Mouse (Mus musculus) lung, embryonic 16.5 days (tissue): Measurements from ENCODE around the gene Gata2. TPM values are rescaled to one million over a fixed set of nuclear protein-coding genes. Genes with fewer than 3 reads are reported as not detected.

ENCODE experiments used
- ATAC-seq: fragments of 200-750 bp; cut with Nextera tagmentation; 2 replicates; pipeline ENCODE4 v1.8.0; 2017; ENCODE audit warnings: low read depth, mild to moderate bottlenecking, moderate library complexity
- H3K27ac ChIP-seq: fragments of 300-500 bp; sonication (generic); 2 replicates; pipeline ENCODE4 v1.5.1; 2014; ENCODE audit warnings: mild to moderate bottlenecking, control low read depth, low read length
- H3K27me3 ChIP-seq: fragments of 300-500 bp; sonication (generic); 2 replicates; pipeline ENCODE4 v1.6.1; 2014; ENCODE audit warnings: low read depth, low read length, mixed read lengths; ENCODE audit not compliant: control insufficient read depth, insufficient read depth
- H3K36me3 ChIP-seq: fragments of 300-500 bp; sonication (generic); 2 replicates; pipeline ENCODE4 v1.6.1; 2014; ENCODE audit warnings: low read length; ENCODE audit not compliant: control insufficient read depth, insufficient read depth
- H3K4me1 ChIP-seq: fragments of 300-500 bp; sonication (generic); replicated peaks from 2 replicates; pipeline ENCODE4 v1.6.1; 2014; ENCODE audit warnings: low read length, mixed read lengths; ENCODE audit not compliant: control insufficient read depth, insufficient read depth
- H3K4me2 ChIP-seq: fragments of 300-500 bp; sonication (generic); 2 replicates; pipeline ENCODE4 v1.6.1; 2014; ENCODE audit warnings: low read depth, low read length, control low read depth
- H3K4me3 ChIP-seq: fragments of 300-500 bp; sonication (generic); 2 replicates; pipeline ENCODE4 v1.5.1; 2014; ENCODE audit warnings: mild to moderate bottlenecking, low read length, control low read depth
- H3K9ac ChIP-seq: fragments of 300-500 bp; sonication (generic); 2 replicates; pipeline ENCODE4 v1.6.1; 2014; ENCODE audit warnings: low read length, control low read depth
- H3K9me3 ChIP-seq: fragments of 300-500 bp; sonication (generic); 2 replicates; pipeline ENCODE4 v1.6.1; 2016; ENCODE audit warnings: low read length; ENCODE audit not compliant: control insufficient read depth
- WGBS: fragments of 180-500 bp; shearing (Covaris S2); extraction: QIAGEN DNeasy Blood & Tissue Kit; methylation state at CpG from one replicate; pipeline ENCODE4 v1.1.7; 2014; 5-methylcytosine and 5-hydroxymethylcytosine counted together
- polyA plus RNA-seq: library from polyadenylated mRNA; unstranded; fragments of >200 nt; fragmentation: Nextera tagmentation; extraction: Ambion mirVana; gene quantifications from 2 replicates; pipeline ENCODE4 v1.2.1, GENCODE M21; 2015

The Gata2 gene
- polyA plus RNA-seq, 1 experiment from 2014 or later = 23.6 TPM

DNA sequence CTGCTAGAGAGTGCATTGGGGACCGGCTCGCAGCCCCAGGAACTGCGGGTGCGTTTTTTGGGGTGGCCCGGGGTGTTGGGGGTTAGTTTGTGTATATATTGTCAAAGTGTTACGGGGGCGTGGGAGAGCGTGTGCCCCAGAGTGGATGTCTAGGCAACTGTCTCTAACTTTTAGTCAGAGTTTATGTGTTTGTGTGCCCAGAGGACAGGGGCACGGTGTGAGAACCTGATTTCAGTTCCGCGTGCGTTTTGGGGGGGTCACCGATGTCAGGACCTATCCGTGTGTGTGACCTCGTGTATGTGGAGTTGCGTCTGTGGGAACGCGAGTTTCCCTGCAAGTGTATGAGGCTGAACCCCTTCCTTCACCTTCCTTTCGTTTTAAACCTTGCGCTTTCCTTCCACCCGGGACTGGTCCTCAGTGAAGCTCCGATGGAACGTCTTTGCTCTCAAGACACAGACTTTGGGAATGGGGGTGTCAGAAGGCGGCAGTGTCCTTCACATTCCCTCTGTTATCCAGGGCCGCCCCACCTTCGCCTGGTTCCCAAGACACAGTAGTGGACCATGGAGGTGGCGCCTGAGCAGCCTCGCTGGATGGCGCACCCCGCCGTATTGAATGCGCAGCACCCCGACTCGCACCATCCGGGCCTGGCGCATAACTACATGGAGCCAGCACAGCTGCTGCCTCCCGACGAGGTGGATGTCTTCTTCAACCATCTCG, 5.5 kb downstream of the Gata2 start:
- Histone ChIP-seq H3K27me3 (peaks cover 96% of the 10 kb centered on the region), H3K4me1 (peaks cover 32% of the 10 kb centered on the region), H3K36me3 (no peaks in the 10 kb centered on the region), H3K9me3 (no peaks in the 10 kb centered on the region), H3K27ac (no peak overlapping the region; the same call in 1 of the 2 replicates), H3K4me2 (peak overlapping the region; percentile 83), H3K9ac (peak overlapping the region; percentile 64), H3K4me3 (peak overlapping the region; percentile 56)
- under 1% methylated on average over 39 of the region's 39 CpGs for WGBS
- ATAC-seq = no peak

DNA sequence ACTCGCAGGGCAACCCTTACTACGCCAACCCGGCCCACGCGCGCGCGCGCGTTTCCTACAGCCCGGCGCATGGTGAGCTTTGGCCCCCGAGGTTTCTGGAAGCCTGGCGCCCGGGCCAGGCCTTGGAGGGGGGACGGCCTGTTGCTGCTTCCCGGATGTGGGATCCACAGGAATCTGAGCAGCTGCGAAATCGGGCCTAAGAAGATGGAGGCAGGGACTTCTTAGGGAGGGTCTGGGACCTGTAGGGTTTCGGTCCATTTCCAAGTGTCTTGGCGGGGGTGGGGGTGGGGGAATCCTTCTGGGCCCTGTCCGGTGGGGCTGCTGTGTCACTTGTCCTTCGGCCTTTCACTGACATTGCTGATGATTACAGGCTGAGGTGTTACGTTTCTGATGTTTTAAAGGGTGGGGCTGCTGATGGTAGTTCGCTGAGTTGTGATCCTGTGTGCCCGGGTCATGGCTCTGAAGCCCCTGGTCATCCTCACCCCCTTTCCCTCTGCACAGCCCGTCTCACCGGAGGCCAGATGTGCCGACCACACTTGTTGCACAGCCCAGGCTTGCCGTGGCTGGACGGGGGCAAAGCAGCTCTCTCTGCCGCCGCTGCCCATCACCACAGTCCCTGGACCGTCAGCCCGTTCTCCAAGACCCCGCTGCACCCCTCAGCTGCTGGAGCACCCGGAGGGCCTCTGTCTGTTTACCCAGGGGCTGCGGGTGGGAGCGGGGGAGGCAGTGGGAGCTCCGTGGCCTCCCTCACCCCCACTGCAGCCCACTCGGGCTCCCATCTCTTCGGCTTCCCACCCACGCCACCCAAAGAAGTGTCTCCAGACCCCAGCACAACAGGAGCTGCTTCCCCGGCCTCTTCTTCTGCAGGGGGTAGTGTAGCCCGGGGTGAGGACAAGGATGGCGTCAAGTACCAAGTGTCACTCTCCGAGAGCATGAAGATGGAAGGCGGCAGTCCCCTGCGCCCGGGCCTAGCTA, 6.3 kb downstream of the Gata2 start:
- 7% methylated on average over 50 of the region's 50 CpGs for WGBS
- H3K27ac ChIP-seq = no peak overlapping the region; the same call in 1 of the 2 replicates
- H3K4me2 ChIP-seq = peak overlapping the region; percentile 83
- H3K4me3 ChIP-seq = peak overlapping the region; percentile 56
- no peaks in the 10 kb centered on the region for H3K9me3 ChIP-seq
- H3K9ac ChIP-seq = peak overlapping the region; percentile 64
- no peaks in the 10 kb centered on the region for H3K36me3 ChIP-seq
- peaks cover 31% of the 10 kb centered on the region for H3K4me1 ChIP-seq
- ATAC-seq = no peak
- peaks cover 96% of the 10 kb centered on the region for H3K27me3 ChIP-seq

DNA sequence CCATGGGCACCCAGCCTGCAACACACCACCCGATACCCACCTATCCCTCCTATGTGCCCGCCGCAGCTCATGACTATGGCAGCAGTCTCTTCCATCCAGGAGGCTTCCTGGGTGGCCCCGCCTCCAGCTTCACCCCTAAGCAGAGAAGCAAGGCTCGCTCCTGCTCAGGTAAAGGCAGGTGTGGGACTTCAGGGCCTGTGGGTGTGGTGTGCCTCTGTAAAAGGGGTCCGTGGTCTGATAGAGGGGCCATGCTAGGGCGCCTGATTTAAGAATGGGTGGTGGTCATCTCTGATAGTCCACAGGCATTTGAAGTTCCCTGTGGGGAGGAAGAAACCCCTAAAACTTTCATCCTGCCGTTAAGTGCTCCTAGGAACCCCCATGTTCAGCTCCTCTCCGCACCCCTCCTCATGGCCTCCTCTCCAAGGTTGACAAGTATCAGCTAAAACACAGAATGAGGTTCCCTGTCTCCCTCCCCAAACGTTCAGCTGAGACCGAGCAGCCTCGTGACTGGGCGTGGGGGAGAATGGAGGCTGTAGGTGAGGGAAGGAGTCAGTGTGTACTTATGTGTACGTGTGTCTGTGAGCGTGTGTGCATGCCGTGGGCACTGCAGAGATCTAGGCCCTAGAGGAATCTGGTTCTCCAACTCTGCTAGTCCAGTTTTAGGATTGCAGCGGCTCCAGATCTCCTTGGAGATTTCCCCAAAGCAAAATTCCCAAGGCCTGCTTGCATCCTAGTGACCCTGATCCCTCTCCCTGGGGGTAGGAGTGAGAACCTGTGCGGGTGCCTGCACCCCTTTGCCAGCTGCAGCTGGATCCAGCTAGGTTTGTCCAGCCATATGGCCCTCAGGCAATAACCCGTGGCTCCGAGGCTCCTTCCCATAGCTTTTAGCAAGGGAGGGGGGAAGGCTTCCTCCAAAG, 7.3 kb downstream of the Gata2 start:
- peaks cover 92% of the 10 kb centered on the region for H3K27me3 ChIP-seq
- WGBS = 29% methylated on average over 20 of the region's 20 CpGs
- no peaks in the 10 kb centered on the region for H3K36me3 ChIP-seq
- no peak overlapping the region for H3K9ac ChIP-seq
- no peak overlapping the region for H3K27ac ChIP-seq
- no peaks in the 10 kb centered on the region for H3K9me3 ChIP-seq
- peaks cover 31% of the 10 kb centered on the region for H3K4me1 ChIP-seq
- ATAC-seq = no peak
- H3K4me3 ChIP-seq = peak overlapping the region; percentile 56
- peak overlapping the region; percentile 83 for H3K4me2 ChIP-seq

DNA sequence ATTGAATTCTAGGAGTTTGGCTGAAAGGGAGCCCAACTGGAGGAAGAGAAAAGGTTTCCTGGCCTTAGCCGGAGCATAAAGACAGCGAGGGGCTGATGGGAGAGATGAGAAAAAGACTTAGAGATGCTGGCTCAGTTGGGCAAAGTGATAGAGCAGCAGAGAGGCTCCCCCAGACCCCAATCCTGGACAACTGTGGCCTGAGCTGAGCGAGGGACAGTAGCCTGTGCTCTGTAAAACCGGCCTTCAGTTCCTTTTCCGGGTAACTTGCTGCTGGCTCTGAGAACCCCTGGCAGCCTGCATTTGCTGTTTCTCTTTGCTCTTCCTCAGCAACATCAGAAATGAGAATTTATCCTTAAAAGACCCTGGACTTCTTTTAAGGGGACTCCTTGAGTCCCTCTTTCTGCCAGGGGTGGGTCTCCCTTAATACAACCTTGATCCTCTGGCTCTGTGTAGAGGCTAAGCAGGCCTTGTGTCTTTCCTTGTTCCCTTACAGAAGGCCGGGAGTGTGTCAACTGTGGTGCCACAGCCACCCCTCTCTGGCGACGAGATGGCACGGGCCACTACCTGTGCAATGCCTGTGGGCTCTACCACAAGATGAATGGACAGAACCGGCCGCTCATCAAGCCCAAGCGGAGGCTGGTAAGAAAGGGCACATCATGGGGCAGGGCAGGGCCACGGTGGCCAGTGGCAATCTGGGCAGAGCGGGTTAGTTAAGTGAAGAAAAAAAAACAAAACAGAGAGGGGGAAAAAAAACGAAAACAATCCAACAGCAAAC, 8.4 kb downstream of the Gata2 start:
- ATAC-seq = no peak
- H3K27ac ChIP-seq = peak overlapping the region; percentile 66
- peak overlapping the region; percentile 35 for H3K4me2 ChIP-seq
- 29% methylated on average over 15 of the region's 15 CpGs for WGBS
- H3K9ac ChIP-seq = 0 out of 2 replicates have a peak overlapping the region, but pooled peaks have one; percentile 5
- H3K9me3 ChIP-seq = no peaks in the 10 kb centered on the region
- peaks cover 88% of the 10 kb centered on the region for H3K27me3 ChIP-seq
- H3K4me3 ChIP-seq = peak overlapping the region; percentile 2; the same call in 1 of the 2 replicates
- no peaks in the 10 kb centered on the region for H3K36me3 ChIP-seq
- H3K4me1 ChIP-seq = peaks cover 24% of the 10 kb centered on the region

DNA sequence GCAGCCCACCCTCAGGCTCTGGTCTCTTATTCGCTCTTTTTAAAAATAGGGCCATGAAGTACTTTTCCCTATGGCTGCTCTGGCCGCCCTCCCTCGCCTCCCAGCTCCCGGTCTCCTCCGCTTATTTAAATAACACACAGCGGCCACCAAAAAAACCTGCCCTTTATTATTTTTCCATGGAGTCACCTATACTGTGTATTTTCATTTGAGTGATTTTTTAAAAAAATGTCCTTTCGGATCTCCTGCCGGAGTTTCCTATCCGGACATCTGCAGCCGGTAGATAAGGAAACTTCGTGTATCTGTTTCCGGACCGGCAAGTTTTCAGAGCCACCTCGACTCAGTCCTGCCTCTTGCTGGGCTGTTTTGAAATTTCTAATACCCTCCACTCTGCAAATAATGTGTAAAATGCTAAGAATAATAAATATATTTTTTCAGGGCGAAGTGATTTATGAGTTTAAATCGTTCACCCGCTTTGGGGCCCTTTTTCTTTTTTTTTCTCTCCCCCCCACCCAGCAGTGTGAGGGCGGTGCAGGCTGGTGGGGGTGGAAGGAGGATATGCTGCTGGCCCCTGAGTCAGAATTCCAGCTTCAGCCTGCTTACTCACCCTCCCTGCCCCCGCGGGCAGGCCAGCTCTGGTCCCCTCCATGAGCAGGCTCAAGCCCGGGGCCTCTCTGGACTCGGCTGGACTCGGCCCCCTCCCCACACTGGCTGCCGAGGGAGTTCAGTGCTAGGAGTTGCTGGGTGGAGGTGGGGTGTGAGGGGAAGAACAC, 9.4 kb downstream of the Gata2 start:
- Histone ChIP-seq H3K4me2 (peak overlapping the region; percentile 35), H3K9me3 (no peaks in the 10 kb centered on the region), H3K4me3 (peak overlapping the region; percentile 14; the same call in 1 of the 2 replicates), H3K36me3 (no peaks in the 10 kb centered on the region), H3K4me1 (peaks cover 15% of the 10 kb centered on the region), H3K9ac (no peak overlapping the region), H3K27me3 (peaks cover 81% of the 10 kb centered on the region), H3K27ac (peak overlapping the region; percentile 66)
- WGBS = 3% methylated on average over 24 of the region's 24 CpGs
- peak; percentile 56 for ATAC-seq

GRCm38 (mm10) chr6:88203791-88204405, 10.2 kb downstream of the Gata2 start:
- no peak overlapping the region for H3K4me3 ChIP-seq
- H3K4me1 ChIP-seq = peaks cover 10% of the 10 kb centered on the region; the same call in 1 of the 2 replicates
- H3K36me3 ChIP-seq = no peaks in the 10 kb centered on the region
- 18% methylated on average over 10 of the region's 10 CpGs for WGBS
- peaks cover 73% of the 10 kb centered on the region for H3K27me3 ChIP-seq
- no peak overlapping the region for H3K9ac ChIP-seq
- no peaks in the 10 kb centered on the region for H3K9me3 ChIP-seq
- peak overlapping the region; percentile 8; the same call in 1 of the 2 replicates for H3K4me2 ChIP-seq
- peak overlapping the region; percentile 62 for H3K27ac ChIP-seq
- no peak for ATAC-seq

GRCm38 (mm10) chr6:88204531-88205385, 11.1 kb downstream of the Gata2 start:
- Histone ChIP-seq H3K36me3 (no peaks in the 10 kb centered on the region), H3K4me3 (no peak overlapping the region), H3K4me1 (peaks cover 1% of the 10 kb centered on the region; the same call in 1 of the 2 replicates), H3K27me3 (peaks cover 65% of the 10 kb centered on the region), H3K9ac (no peak overlapping the region), H3K27ac (no peak overlapping the region), H3K9me3 (no peaks in the 10 kb centered on the region), H3K4me2 (no peak overlapping the region)
- 21% methylated on average over 25 of the region's 25 CpGs for WGBS
- ATAC-seq = no peak
